Mouse (Mus musculus) embryonic stem cell, embryonic (primary cell): ENCODE results near the gene Nufip1.

ENCODE experiments used
- CTCF ChIA-PET, 4 experiments: fragments of 300-600 bp in 2 of 4; fragments of 350-600 bp in 2 of 4; sonication (Branson Sonifier 250); formaldehyde crosslinking; loops; one replicate each; lab custom pipeline; 2022; ENCODE audit warnings: inconsistent platforms in 2 of 4; lab: Charles Lee
- POLR2A ChIA-PET, 4 experiments: fragments of 300-600 bp in 2 of 4; fragments of 350-600 bp in 2 of 4; sonication (Branson Sonifier 250); formaldehyde crosslinking; loops; one replicate each; lab custom pipeline; 2022; ENCODE audit warnings: antibody characterized with exemption in 4 of 4, inconsistent platforms in 1 of 4; lab: Charles Lee

Nufip1 gene

DNA sequence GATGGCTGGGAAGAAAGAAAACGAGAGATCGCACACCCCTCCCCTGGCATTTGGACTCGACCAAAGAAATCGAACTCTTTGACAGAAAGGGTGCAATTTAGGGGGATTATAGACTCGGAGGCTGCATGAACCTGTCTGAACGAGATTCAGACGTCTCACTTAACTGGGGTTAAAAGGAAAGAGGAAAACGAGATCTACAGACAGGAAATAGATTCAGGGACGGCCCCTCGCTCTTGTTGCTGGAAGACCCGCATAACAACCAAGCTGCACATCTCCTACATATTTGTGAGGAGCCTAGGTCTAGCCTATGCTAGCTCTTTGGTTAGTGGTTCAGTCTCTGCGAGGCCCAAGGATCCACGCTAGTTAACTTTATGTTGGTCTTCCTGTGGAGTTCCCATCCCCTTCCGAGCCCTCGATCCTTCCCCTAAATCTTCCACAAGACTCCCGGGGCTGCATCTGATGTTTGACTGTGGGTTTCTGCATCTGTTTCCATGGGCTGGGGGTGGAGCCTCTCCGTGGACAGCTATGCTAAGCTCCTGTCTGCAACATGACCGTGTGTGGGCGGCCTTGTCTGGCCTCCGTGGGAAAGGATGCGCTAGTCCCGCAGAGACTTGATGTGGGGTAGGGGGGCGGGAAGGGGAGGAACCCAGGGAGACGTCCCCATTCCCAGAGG lies 42.4 kb downstream of the Nufip1 start:
- POLR2A ChIA-PET, result interaction anchor here (0.5 to 2.7 kb wide), 35 partner anchors 9 to 352 kb away, joined by 3 to 22 read pairs (median 4); partner anchors contain the start of gene Tsc22d1 (in 1 of the 4)
- CTCF ChIA-PET, result interaction anchor here in 1 of 4 experiments (0.8 to 1.3 kb wide), 2 partner anchors 72 to 321 kb away, joined by 3 to 4 read pairs; no protein-coding TSS in a partner anchor

DNA sequence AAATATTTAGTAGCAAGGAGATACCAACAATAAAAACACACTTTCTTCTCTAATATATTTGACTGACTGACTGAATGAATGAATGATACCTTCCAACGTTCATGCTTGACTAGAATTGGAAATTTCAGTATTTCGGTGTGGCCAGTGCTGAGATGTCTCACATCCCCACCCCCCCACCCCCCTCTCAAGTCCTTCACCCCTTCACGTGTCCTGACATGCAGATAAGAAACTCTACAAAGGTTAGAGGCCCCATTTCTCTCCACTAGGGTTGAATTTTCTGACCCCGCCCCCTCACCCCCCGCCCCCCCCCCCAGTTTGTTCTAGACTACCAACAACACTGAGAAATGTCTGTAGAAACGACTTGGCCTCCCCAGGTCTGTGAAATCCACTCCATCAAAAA lies 43.1 kb downstream of the Nufip1 start:
- POLR2A ChIA-PET, result interaction anchor here (0.6 to 2.7 kb wide), 10 partner anchors 9 to 350 kb away, joined by 3 to 11 read pairs (median 4); partner anchors contain the start of gene Tsc22d1 (in 1 of the 4)
- CTCF ChIA-PET, result no interaction called here

DNA sequence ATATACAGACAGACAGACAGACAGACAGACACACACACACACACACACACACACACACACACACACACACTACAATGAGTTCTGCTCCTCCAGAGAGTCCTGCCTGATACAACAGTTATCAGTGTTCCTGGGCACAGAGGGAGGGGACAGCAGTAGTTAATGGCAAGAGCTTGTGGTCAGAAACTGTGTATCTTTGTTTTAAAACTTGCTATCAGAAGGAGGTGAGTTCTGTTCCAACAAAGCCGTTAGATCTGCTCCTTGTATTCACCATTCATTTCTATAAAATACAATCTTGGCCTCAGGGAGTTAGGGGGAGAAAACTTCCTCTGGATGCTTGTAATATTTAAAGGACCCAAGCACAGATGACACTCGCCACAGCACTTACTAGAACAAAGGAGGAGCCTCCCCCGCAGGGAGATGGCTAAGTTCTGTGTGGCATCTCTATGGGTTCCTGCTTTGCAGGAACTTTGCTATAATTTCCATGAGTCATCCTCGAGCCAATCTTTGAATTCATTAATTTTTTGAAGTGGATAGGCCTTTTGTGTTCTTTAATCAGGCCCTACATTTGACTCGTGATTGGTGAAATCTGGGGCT lies 47.6 kb downstream of the Nufip1 start:
- POLR2A ChIA-PET, result interaction anchor here in 1 of 4 experiments (1.4 kb wide), 1 partner anchor 10 kb away, joined by 4 read pairs; no protein-coding TSS in a partner anchor

DNA sequence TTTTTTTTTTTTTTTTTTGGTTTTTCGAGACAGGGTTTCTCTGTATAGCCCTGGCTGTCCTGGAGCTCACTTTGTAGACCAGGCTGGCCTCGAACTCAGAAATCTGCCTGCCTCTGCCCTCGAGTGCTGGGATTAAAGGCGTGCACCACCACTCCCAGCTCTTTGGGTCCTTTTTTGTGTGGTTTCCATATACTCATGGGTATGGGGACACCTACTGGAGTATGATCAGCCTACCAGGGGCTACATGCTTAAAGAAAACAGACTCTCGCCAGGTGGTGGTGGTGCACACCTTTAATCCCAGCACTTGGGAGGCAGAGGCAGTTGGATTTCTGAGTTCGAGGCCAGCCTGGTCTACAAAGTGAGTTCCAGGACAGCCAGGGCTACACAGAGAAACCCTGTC lies 49.9 kb downstream of the Nufip1 start:
- ChIA-PET POLR2A (interaction anchor here in 1 of 4 experiments (0.6 kb wide), 2 partner anchors 50 to 254 kb away, joined by 3 read pairs; partner anchors contain the start of genes Gpalpp1, Nufip1 and Tsc22d1), CTCF (interaction anchor here in 3 of 4 experiments (0.7 to 0.9 kb wide), 3 partner anchors 272 to 422 kb away, joined by 3 to 6 read pairs (median 4); partner anchors contain the start of gene Cog3 (in 1 of the 3))

More for the DNA sequence above, 47.6 kb downstream of the Nufip1 start:
- CTCF ChIA-PET, result no interaction called here

- ChIA-PET POLR2A (interaction anchor here in 3 of 4 experiments (0.6 to 1.5 kb wide), 7 partner anchors 12 to 403 kb away, joined by 3 to 9 read pairs (median 4); partner anchors contain the start of gene Tsc22d1 (in 1 of the 3)), CTCF (interaction anchor here in 1 of 4 experiments (1.5 kb wide), 1 partner anchor 15 kb away, joined by 3 read pairs; no protein-coding TSS in a partner anchor)
These were observed 53.5 kb downstream of the Nufip1 start for GRCm38 (mm10) chr14:76164236-76164635.

GRCm38 (mm10) chr14:76164904-76165755 lies 54.4 kb downstream of the Nufip1 start:
- ChIA-PET CTCF (interaction anchor here in 2 of 4 experiments (1.0 to 2.5 kb wide), 4 partner anchors 13 to 137 kb away, joined by 3 to 8 read pairs (median 3); no protein-coding TSS in a partner anchor), POLR2A (interaction anchor here in 3 of 4 experiments (0.5 to 1.5 kb wide), 18 partner anchors 8 to 646 kb away, joined by 3 to 9 read pairs (median 3); partner anchors contain the start of gene Tsc22d1 (in 1 of the 3))

DNA sequence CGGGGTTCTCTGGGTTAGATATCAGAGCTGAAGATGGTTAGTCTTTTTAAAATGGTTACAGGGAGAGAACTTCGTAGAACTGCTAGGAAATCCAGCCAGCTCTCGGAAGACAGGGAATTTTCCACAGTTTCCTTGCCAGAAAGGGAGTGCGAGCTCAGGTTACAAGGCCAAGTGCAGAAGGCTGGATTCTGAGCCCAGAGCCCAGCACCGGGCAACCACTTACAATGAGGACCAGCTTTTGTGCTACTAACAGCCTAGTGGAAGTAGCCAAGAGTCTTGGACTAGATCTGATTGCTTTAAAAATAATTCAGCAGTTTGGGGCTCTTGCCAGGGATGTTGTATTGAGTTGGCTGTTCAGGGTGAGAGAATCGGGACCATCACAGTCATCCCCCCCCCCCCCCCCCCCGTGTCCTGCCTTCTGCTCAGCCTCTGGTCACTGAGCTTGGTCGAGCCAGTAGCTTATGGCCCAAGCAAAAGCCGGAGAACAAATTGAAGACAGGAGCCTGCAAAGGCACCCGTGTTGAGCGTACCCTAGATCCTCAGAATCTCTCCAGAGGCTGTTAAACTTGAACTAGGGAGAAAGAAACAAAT lies 59.3 kb downstream of the Nufip1 start:
- ChIA-PET POLR2A (interaction anchor here in 2 of 4 experiments (0.7 to 1.8 kb wide), 6 partner anchors 9 to 446 kb away, joined by 3 to 4 read pairs (median 3); no protein-coding TSS in a partner anchor), CTCF (interaction anchor here in 2 of 4 experiments (0.8 to 1.1 kb wide), 2 partner anchors 9 to 256 kb away, joined by 3 to 18 read pairs; no protein-coding TSS in a partner anchor)

GRCm38 (mm10) chr14:76171285-76171684 lies 60.6 kb downstream of the Nufip1 start:
- POLR2A ChIA-PET, result interaction anchor here in 3 of 4 experiments (0.6 to 1.7 kb wide), 8 partner anchors 10 to 334 kb away, joined by 3 to 8 read pairs (median 4); no protein-coding TSS in a partner anchor
- CTCF ChIA-PET, result interaction anchor here in 1 of 4 experiments (0.6 to 0.7 kb wide), 2 partner anchors 83 to 88 kb away, joined by 3 to 9 read pairs; no protein-coding TSS in a partner anchor

- ChIA-PET CTCF (no interaction called here), POLR2A (interaction anchor here in 1 of 4 experiments (0.7 kb wide), 1 partner anchor 8 kb away, joined by 3 read pairs; no protein-coding TSS in a partner anchor)
These were observed 63.6 kb downstream of the Nufip1 start for GRCm38 (mm10) chr14:76174328-76174727.

DNA sequence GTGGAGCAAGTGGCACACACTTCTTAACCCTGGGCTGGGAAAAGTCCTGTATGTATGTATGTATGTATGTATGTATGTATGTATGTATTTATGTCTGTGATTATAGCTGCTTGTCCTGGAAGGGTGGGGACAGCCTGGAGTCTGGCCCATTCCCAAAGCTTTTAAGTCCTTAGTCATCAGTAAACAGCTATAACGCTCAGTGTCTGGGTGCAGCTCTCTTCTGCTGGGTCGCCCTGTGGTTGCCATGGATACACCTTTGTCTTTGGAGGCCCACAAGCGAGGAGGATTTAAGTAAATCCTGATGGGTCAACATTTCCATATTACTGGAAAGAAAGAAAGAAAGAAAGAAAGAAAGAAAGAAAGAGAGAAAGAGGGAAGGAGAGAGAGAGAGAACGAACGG lies 65.1 kb downstream of the Nufip1 start:
- CTCF ChIA-PET, result interaction anchor here in 3 of 4 experiments (0.5 to 1.0 kb wide), 6 partner anchors 18 to 1247 kb away, joined by 3 to 5 read pairs (median 4); no protein-coding TSS in a partner anchor

GRCm38 (mm10) chr14:76177230-76177629 lies 66.5 kb downstream of the Nufip1 start:
- ChIA-PET CTCF (interaction anchor here in 2 of 4 experiments (0.8 to 1.4 kb wide), 3 partner anchors 283 to 297 kb away, joined by 3 to 6 read pairs (median 4); no protein-coding TSS in a partner anchor), POLR2A (interaction anchor here in 2 of 4 experiments (0.5 to 1.2 kb wide), 5 partner anchors 27 to 90 kb away, joined by 3 to 4 read pairs (median 3); no protein-coding TSS in a partner anchor)

More for the DNA sequence above, 65.1 kb downstream of the Nufip1 start:
- POLR2A ChIA-PET, result interaction anchor here in 3 of 4 experiments (0.6 to 1.2 kb wide), 8 partner anchors 11 to 571 kb away, joined by 3 to 4 read pairs (median 3); no protein-coding TSS in a partner anchor

DNA sequence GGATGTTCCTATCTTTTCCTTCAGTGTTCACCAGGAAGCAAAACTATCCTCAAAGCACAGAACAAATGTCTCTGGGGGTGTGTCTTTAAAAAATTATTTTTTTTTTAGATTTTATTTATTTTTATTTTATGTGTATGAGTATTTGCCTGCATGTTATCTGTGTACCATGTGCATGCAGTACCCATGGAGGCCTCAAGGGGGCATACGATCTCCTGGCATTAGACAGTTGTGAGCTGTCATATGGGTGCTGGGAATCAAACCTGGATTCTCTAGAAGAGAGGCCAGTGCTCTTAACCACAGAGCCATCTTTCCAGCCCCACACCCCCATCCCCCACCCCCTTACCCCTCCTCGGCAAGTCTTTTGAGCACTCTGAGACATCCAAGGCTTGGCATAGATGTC lies 67.8 kb downstream of the Nufip1 start:
- POLR2A ChIA-PET, result interaction anchor here in 3 of 4 experiments (0.6 to 1.4 kb wide), 9 partner anchors 9 to 856 kb away, joined by 3 to 7 read pairs (median 4); partner anchors contain the start of gene Tsc22d1 (in 1 of the 3)

GRCm38 (mm10) chr14:76179343-76179742 lies 68.7 kb downstream of the Nufip1 start:
- CTCF ChIA-PET, result interaction anchor here in 2 of 4 experiments (0.6 to 1.1 kb wide), 2 partner anchors 15 to 354 kb away, joined by 3 read pairs; no protein-coding TSS in a partner anchor
- POLR2A ChIA-PET, result interaction anchor here in 2 of 4 experiments (0.9 to 1.3 kb wide), 3 partner anchors 10 to 326 kb away, joined by 3 to 4 read pairs (median 3); no protein-coding TSS in a partner anchor

More for the DNA sequence above, 67.8 kb downstream of the Nufip1 start:
- CTCF ChIA-PET, result interaction anchor here in 3 of 4 experiments (0.6 to 1.4 kb wide), 10 partner anchors 9 to 858 kb away, joined by 3 to 8 read pairs (median 3); no protein-coding TSS in a partner anchor

DNA sequence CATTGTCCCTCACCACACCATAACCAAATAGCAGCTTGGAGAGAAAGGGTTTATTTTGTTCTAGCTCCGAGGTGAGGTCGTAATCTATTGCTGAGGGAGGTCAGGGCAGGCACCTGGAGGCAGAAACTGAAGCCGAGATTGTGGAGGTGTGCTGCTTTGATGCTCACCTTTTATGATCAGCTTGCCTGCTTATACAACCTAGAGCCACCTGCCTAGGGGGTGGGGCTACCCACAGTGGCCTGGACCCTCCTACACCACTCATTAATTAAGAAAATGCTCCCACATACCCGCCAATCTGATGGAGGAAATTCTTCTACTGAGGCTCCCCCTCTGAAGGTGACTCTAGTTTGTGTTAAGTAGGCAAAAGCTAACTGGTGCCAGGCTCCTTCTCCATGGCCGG lies 74.7 kb downstream of the Nufip1 start:
- ChIA-PET CTCF (interaction anchor here in 3 of 4 experiments (0.5 to 1.3 kb wide), 6 partner anchors 10 to 330 kb away, joined by 3 to 4 read pairs (median 3); partner anchors contain the start of gene Tsc22d1 (in 1 of the 3)), POLR2A (interaction anchor here (0.5 to 2.2 kb wide), 12 partner anchors 14 to 310 kb away, joined by 3 to 8 read pairs (median 3); partner anchors contain the start of gene Tsc22d1 (in 1 of the 4))

DNA sequence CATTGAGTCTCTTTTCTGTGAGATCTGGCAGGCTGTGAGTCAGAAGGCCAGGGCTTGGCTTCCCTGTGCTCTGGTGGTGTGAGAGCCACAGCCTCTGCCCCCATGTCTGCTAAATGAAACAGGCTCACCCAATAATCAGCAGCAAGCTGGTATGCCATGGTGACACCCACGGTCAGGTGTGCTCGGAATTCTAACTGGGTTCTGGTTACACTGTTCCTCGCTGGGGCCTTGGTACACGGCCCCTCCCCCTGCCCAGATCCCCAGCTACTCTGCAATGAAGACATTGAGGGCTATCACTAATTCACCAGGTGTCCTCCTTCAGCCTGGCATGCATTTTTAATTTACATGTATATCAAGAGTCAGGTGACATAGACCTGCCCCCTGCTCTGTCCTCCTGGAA lies 75.6 kb downstream of the Nufip1 start:
- POLR2A ChIA-PET, result interaction anchor here in 2 of 4 experiments (1.0 to 2.2 kb wide), 6 partner anchors 15 to 309 kb away, joined by 3 to 8 read pairs (median 4); partner anchors contain the start of gene Tsc22d1 (in 1 of the 2)
- CTCF ChIA-PET, result interaction anchor here in 3 of 4 experiments (1.1 to 1.3 kb wide), 3 partner anchors 280 to 287 kb away, joined by 3 to 4 read pairs (median 3); no protein-coding TSS in a partner anchor
